Mouse (Mus musculus) CD4-positive, CD25-positive, alpha-beta regulatory T cell, adult 2 months (primary cell): Measurements from ENCODE around the gene Itih3.

Experiments used
- DNase-seq: peaks from one replicate; pipeline ENCODE4 v3.0.0-alpha.2; 2012; ENCODE audit warnings: low read depth, low spot score

The Itih3 gene

GRCm38 (mm10) chr14:30902628-30903027, 20.9 kb downstream of the Itih3 start:
- DNase-seq: no peak

- no peak for DNase-seq
These were observed 23.6 kb downstream of the Itih3 start for GRCm38 (mm10) chr14:30899972-30900371.

DNA sequence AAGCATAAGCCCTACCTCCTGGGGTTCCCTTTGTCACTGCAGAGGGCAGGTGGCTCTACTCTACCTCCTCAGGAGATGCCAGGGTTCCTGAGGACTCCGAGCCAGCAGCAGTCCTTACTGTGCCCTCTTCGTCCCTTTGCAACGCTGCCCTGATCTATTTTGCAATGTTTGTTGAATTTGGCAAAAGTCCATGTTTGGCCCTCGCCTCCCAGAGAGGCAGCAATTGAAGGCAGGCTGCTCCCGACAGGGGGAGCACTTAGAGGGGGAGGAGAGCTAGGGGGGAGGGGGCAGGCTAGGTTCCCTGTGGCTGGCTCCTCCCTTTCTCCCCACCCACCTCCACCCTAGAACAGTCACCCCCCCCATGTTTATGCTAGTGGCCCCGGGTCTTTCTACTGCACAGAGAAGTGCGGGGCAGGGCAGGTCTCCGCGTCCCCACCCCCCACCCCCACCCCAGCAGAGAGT, 35.3 kb downstream of the Itih3 start:
- no peak for DNase-seq

GRCm38 (mm10) chr14:30886204-30886603, 37.4 kb downstream of the Itih3 start, which contains the start of gene Itih4:
TSS of gene Itih4 (plus strand) at chr14:30886476.
- DNase-seq: no peak

GRCm38 (mm10) chr14:30885298-30885697, 38.3 kb downstream of the Itih3 start:
- DNase-seq: no peak

GRCm38 (mm10) chr14:30881718-30882108, 41.8 kb downstream of the Itih3 start:
- DNase-seq: no peak

GRCm38 (mm10) chr14:30880811-30881717, 42.5 kb downstream of the Itih3 start:
- DNase-seq: peak; percentile 32

DNA sequence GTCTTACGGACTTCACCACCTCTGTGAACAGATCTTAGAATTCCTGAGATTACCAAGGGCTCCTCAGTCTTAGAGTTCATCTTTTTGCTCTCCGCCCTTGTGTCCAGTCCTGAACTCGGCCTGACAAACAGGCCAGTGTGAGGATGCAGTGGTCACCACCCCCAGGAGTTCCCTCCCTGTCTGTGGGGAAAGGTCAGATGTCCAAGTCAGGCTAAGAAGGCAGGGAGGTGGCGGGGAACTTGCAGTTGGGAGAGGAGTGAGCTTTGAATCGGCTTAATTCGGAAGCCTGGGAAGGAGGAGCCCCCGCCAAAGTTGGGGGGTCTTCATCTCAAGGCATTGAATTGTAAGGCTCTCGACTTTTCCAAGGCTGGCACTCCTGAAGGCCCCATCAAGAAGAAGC, 43.3 kb downstream of the Itih3 start:
- no peak for DNase-seq

DNA sequence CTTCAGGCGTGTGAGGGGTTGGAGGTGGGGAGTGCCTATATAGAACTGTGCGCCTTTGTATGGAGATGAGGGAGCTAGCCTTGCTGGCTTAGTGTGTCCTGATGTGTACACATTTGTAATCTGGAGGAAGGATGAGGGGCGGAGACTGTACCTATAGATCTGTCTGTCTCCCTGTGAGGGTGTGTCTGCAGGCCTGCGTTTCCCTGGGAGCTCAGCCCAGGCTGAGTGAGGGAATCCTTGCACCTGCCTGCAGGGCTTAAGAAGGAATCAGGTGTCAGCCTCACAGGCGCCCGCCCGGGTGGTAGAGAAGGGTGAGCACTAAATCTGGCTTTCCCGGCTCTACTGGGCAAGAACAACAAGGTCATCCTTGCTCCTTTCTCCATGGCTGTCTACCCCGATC, 43.8 kb downstream of the Itih3 start:
- DNase-seq: no peak

GRCm38 (mm10) chr14:30878958-30879571, 44.5 kb downstream of the Itih3 start, which contains the start of gene Mustn1:
TSS of gene Mustn1 (plus strand) at chr14:30879200.
- DNase-seq: no peak

DNA sequence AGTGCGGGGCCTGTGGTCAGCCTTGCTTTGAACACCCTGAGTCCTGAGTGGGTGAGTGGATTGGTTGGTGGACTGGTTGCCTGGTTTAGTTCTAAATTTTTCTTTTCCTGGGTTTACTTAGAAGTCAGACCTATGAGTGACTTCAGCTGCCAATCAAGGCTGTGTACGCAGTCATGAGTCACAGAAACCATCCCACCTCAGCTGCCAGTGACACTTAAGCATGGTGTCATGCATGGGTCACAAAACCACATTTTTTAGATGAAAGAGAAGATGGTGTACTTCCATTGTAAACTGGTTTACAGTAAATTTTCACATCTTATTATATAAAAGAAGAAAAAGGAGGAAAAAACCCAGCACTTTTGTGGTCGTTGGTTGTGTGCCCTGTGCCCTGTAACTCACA, 45.7 kb downstream of the Itih3 start:
- DNase-seq: no peak

DNA sequence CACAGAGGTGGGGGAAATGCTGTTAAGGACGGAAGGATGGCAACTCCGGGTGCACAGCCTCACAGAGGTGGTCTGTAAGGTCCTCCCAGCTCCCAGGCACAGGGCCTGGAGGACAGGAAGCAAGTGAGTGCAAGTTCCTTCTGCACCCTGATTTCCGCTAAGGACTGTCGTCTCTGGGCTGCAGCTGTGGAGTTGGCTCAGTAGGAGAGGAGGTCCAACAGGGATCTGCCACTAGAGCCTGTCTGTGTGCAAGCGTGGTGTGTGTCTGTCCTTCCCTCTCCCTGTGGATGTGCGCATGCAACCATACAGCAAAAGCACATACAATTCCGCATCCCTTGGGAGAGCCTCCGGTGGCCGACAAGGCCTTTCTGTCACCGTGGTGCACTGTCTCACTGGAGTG, 47.1 kb downstream of the Itih3 start:
- DNase-seq: no peak

DNA sequence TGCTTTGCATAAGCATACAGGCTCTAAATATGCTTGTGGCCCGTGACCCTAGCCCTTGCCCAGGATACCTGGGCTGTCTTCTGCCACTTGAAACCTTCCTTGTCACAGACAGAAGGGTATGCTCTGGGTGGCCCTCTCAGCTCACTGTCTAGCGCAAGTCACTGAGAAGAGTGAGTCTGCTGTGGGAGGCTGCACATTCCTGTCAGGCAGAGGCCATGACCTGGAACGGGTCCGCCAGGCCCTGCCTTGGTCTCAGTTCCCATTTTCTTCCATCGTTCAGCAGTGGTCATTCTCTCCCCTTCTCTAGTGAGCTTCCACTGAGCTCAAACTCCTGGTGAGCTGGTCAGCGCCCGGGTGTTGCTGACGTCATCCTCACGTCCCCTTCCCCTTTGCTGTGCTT, 47.6 kb downstream of the Itih3 start:
- DNase-seq: no peak

- no peak for DNase-seq
These were observed 48.3 kb downstream of the Itih3 start for GRCm38 (mm10) chr14:30875130-30875865.

- no peak for DNase-seq
These were observed 49.4 kb downstream of the Itih3 start for GRCm38 (mm10) chr14:30874095-30874700.

DNA sequence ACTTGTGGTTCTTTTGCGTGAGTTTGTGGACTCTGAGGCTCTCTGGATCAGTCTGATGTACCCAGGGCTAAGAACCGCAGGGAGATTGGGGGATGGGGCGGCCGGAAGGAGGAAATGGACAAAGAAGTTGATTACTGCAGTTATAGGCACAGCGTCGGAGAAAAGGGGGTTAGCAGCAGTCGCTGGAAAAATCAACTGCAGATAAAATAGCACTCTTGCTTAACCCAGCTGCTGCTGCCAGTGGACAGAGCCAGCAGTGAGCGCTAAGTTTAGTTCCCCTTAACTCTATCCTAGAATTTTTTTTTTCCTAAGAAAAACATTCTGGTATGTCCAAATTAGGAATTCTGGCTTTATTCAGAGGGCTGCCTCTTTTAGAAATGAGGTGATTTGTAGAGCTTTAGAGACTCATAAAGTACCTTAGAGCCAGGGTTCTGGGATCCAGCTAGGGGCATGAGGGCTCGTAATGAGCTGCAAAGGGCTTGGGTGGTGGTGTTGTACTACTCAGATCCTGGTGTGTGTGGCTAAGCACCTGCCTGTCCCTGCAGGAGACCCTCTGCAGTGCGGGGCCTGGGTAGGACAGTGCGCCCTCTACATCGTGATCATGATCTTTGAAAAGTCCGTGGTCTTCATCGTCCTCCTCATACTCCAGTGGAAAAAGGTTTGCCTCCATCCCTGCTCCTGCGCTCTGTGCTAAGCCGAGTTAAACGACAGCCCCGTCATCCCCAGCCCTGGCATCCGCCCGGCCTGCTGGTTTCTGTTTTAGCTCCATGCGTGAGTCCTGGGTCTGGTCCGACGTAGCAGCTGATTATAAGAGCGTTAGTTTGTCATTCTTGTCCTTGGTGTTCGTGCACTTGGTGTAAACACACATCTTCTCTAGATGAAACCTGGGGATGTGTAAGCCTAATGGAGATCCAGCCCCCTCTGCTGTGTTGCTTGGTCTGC, 53.1 kb downstream of the Itih3 start:
- no peak for DNase-seq

GRCm38 (mm10) chr14:30869391-30869801, 54.2 kb downstream of the Itih3 start:
- no peak for DNase-seq

DNA sequence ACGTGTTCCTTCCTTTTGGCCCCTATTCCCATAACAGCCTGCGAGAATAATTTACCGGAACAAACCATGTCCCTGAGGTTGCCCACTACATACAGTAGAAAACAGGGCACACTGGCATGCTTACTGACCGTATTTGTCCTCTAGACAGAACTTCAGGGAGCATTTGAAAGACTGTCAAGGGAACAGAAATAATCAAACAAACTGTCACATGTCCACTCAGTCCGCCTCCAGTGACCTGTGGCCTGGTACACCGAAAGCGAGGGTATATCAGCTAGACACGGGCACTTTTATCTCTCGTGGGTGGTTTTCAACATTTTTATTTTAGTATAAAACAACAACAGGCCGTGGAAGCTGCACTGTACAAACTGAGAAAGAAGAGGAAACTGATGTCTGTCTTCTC, 54.7 kb downstream of the Itih3 start:
- no peak for DNase-seq

DNA sequence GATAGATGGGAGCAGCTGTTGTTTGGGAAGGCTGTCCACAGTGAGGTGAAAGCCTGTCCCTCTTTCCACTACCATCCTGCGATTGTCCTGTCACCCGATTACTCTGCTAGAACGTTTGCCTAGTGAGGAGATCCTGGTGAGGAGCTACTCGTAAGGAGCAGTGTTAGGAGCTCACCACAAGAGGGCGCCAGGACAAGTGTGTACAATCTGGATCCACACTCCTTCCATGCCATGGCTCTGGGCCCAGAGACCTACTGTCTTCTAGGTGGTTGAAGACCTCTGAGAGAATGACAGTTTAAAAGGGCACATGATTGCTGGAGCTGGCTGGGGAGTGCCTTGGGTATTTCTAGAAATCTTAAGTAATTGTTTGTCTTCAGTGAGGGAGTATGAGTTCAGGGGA, 56.5 kb downstream of the Itih3 start:
- peak; percentile 70 for DNase-seq

DNA sequence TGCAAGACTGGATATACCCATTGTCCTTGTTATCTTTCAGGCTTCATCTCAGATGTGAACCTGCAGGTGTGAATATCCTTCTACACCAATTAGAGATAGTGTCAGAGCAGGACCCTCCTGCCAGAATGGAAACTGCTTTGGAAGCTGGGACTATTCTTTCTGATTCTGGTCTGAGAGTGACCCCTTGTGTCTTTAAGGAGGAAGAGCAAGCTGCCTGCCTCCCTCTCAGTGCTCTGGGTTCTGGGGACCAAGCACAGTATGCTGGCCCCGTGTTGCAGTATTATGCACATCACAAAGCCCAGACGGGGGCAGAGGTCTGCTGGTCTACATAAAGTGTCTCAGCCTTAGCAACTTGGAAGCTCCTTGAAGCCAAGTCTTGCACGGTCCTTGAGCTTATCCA, 58.2 kb downstream of the Itih3 start:
- DNase-seq: no peak

DNA sequence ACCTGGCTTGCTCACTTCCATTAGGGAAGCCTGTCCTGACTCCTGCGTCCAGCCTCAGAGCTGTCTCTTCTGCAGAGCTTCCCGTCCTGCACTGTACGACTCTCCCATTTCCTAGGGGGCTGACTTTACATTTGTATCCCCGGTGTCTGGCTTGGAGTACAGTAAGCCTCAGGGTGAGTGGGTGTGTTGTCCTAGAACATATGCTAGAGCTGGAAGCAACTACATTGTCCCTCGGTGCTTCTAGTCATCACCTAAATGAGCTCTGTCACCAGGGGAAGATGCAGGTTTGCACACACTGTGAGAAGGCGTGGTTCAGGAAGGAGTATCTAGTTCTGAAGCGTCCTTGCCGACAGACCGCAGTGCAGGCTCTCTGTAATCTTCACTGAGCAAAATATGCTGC, 61.2 kb downstream of the Itih3 start:
- no peak for DNase-seq
